Mouse (Mus musculus) G1E-ER4 (cell line): ENCODE measurements around the gene Lrba. TPM values are rescaled to one million over a fixed set of nuclear protein-coding genes. Genes with fewer than 3 reads are reported as not detected.

Experiments used
- GATA1 ChIP-seq: IDR thresholded peaks from one replicate; pipeline ENCODE4 v1.8.0; 2012; ENCODE audit warnings: low read length, inconsistent platforms
- polyA plus RNA-seq: library from polyadenylated mRNA; stranded (reverse); fragments of >175 nt; gene quantifications from 2 replicates; pipeline ENCODE4 v1.2.3, GENCODE M21; 2012

Gene Lrba
- polyA plus RNA-seq, 1 experiment, result 6.7 TPM

DNA sequence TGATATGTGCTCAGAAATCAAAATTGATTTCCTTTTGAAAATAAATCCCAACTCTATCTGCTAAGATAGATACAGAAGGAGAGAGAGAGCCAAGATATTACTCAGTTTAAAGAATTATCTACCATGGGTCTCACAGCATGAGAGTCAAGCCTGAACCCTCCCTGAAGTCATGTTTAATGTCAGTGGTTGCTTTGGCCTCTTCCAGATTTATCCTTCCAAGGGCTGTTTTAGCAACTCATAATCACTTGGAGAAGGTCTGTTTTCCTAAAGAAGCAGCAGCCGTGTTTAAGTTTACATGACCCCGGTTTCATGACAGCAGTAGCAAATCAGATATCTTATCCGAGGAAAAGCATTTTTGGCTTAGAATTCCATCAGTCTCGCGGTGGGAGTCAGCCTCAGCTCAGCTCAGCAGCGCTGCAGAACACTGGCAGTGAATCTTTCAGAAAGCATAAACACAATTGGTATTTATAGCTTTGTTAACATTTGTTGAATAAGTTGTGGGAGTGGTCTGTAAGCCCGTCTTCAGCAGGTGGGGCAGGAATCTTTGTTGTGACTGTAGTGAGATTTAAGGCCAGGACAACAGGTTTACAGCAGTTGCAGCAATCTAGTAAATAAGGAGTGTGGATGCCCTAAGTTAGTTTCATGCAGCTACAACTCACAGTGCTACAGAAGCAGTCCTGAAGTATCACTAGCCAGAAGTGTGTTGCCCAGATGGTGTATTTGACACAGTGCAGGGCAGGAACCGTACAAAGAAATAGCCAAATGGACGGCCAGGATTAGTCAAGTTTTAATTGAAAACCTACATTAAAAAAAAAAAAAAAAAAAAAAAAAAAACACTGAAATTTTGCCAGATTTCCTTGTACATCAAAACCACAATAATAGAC is 499.2 kb downstream of the Lrba start:
- no peak for TF ChIP-seq GATA1

DNA sequence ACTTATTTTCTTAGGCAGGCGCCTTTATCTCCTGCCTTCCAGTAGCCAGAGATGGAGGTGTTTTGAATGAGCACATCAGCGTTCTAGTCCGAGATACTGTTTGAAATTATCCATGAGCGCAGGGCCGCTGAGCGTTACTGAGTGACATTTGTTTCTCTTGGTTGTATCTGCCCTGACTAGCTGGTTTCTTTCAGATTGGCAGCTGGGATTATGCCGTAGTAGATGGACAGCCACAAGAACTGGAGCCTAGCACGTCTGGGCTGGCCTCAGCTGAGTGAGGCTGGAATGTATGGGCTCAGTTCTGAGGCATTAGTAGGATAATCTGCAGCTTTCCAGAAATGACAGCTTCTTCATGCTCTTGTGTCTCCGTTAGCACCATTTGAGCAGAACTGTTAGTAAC is 500.6 kb downstream of the Lrba start:
- no peak for TF ChIP-seq GATA1

DNA sequence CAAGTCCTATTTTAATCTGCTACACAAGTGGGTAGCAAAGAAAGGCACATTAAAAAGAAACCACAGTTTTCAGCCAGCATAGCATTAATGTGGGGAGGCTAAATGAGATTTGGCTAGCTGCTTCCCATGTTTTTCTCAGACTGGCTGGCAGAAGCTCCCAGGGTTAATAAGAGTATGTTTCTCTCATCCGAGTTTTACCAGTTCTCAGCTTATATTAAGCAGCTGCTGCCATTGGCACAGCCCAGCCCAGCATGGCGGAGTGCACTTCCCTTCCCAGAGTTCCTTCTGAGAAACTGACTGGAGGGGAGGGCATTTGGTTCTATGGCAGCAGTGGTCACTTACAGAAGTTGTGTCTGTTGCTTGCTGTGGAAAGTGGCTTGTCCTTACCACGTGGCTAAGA is 514.4 kb downstream of the Lrba start:
- no peak for TF ChIP-seq GATA1

DNA sequence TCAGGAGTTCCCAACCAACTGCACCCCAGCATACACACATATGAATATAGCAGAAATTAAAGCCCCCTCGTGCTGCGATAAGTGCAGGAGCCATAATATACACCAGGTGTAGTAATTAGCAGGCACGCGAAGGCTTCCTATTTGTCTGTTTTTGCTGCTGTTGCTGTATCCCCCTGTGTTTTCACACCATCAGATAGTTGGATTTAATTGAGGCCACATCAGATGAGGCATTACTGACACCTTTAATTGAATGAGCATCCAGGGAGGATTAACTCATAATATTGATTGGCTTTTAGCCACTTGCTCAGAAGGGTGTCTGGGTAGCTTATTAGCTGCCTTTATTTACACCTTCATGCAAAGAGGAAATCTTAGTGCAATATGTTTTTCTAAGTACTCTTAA is 515.3 kb downstream of the Lrba start:
- no peak for TF ChIP-seq GATA1

DNA sequence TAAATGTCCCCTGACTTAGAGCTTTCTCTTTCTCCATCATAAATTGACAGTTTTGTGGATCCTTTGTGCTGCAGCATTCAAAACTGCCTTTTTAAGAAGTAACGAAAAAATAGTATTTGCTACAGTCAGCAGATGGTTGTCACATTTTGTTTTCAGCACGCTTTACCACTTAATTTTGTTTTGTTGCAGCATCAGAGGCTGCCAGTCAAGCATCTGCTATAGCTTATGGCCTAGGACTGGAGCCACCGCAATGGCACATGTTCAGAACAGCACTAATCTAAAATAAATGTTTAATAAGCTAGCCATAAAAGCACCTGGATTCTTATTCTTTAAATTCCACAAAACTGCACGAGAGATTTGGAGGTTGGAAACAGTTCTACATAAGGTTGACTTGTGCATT is 520.9 kb downstream of the Lrba start:
- no peak for TF ChIP-seq GATA1

DNA sequence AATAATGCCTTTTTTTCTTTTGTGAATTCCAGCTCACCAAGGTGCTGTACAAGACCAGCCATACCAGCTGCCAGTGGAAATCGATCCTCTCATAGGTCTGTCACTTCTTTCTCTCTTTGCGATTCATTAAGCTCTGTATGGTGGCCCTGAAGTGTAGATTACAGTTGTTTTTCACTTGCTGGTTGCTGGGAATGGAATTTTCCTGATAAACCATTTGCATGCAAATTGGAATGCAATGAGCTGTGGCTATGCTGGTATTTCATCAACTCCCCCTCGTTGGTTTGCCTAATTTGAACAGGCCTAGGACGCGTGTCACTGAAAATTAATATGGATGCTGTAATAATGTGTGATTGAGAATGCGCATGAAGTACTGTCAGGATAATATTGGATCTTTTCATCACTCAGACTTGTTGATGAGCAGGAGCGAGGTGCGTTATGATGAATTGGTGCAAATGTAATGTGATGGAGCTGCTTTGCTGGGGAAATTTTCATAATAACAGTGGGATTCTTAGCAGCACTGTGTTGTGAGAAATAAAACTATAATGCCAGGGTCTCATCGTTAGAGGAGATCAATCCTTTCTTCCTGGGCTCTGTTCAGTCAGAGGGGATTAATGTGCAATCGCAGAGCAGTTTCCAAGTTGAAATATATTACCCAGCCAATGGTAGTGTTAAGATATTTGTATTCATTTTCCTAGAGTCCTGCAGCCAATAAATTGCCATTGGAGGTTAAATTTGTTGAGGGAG is 521.5 kb downstream of the Lrba start:
- no peak for TF ChIP-seq GATA1

DNA sequence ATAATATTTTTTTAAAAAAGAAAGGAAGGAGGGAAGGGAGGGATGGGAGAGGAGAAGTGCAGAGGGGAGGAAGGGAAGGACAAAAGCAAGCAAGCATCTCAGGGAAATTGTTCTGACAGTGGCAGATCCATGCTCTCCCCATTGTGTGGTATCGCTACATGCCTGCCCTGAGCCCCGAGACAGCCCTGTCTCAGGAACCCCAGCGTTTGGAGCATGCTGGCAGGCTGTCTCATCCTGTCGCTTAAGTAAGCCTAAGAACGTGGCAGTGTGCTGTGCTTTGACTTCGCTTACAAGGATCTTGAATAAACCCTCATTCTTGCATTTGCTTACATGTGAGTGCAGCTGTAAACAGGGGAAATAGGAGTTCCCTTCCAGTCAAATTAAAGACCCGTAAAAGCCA is 526.2 kb downstream of the Lrba start:
- TF ChIP-seq GATA1, result no peak

DNA sequence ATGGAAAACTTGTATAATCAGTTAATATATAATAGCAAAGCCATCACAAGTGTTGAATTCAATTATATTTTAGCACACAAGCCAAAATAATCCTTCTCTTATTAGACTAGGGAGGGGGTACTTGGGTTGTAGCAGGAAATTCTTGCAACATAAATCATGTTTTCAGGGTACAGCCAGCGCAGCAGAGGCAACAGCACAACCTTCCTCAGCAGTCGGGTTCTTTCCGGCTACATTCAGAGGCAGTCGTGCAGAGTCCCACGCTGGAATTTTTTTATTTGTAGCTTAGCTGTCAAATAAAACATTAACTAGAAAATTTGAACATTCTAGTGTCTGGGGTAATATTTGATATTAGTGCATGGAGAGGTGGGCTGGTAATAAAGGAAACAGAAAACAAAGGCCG is 529.7 kb downstream of the Lrba start:
- TF ChIP-seq GATA1, result no peak

DNA sequence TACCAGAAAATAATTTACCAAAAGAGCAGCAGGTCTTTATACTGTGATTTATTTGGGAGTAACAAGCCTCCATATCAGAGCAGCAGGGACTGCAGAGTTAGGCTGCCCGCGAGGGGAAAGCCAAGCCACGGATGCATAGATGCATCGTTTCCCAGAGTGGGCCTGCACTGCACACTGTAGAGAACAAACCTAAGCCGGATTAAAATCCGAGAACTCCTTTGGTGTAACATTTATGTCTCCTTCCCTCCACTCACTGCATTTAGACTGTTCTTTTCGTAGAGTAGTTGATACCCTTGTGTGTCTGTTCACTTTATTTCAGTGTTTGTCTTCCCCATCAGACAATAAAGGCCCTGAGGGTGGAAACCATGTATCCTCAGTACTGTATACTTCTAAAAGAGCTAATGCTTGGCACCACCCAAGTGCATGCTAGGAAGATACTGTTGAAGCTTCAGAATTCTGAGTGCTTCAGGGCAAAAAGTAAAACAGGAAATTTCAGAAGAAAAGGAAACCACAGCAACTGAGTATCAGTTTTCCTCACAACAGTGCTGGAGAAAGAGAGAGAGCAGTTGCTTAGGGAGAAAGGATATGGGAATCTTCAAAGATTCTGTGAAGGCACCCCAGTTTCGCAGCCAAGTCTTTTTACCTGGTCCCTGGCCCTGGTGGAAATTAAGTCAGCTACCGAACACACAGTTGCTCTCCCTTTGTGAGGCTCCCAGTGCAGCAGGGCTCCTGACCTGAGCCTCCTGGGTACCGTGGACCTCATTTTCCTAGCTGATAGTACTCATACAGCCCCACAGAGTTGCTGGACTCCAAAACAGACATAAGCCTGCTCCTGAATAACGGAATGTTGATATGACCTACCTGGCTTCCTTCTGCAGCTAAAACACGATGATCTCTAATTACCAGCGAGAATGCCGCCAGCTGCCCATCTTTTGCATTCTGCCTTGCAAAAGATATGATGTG is 530.4 kb downstream of the Lrba start:
- TF ChIP-seq GATA1, result no peak

DNA sequence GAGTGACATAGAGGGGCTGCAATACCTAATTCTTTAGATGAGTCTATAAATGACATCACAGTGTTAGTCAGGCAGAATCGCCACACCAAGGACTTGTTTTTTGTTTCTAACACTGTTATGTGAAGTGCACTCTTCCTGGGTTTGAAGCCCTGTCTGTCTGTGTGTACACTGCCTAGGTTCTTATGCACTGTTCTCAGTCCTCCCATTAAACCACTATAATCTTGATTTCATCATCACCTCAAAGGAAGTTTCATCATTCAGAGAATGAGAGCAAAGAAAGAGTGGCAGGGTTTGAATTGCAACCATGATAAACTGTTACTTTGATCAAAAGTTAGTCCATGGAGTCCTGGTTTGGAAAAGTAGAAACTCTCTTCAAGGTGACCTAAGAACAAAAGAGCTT is 532.1 kb downstream of the Lrba start:
- no peak for TF ChIP-seq GATA1

DNA sequence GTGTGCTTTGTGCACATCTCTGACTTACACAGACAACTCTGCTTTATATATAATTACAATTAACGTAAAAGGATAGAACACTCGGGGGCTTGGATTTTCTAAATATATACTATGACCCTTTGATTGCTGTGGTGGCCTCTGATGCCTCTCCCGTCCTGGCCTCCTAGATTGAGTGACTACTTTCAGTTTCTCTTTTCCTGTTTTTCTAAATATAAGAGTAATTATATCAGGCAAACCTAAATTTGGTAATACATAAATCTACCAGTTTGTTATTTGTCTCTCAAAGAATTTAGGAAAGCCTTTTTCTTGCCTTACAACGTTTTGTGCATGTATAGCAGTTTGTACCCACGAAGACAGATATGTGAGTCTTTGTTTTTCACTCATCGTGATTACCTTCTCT is 534.2 kb downstream of the Lrba start:
- TF ChIP-seq GATA1, result no peak

DNA sequence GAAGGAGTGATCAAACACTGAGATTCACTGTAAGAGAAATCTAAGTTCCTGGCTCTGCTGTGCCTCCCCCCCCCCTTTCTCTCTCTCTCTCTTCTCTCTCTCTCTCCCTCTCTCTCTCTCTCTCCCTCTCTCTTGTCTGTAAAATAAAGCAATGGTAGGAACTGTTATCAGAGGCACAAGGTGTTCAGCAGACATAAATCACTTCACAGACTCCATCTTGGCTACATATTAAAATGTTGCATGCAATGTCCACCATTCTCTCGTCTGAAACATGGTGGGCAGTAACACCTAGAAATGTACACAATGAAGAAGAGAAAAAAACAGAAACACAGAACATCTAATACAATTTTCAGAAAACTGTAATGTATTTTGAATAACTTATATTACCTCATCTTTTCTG is 534.9 kb downstream of the Lrba start:
- no peak for TF ChIP-seq GATA1

DNA sequence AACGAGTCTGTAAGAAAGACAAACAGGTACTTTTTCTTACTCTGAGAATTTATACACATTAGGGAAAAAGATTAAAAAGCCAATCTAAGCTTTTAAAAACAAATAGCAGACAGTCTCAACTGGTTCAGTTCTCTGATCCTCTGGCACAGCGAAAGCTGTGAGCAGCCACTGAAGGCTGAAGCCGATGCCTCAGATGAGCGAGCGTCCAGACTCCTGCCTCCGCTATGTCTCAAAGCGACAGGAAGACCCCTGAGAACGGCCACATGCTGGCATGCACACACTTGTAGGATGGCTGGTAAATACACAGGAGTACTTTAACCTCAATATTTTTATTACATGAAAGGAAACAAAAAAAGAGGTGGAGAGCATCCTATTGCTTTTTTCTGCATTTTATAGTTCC is 535.4 kb downstream of the Lrba start:
- TF ChIP-seq GATA1, result no peak

DNA sequence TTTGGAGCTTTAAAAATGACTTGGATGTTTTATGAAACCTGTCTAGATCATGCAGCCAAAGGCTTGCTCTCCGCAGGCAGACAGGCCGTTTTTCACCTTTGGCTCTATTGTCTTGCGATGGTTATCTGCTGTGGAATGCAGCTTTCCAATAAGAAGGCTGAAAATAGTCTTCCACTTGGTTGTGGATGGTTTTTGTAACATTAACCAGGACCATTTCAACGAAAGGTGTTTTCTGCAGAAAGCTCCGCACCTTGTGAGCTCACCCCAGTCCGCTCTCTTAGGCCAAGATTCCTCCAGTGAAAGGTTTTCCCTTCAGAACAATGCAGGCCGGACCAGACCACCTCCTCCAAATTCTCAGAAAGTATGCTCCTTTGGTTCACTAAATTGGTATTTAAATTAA is 536.0 kb downstream of the Lrba start:
- TF ChIP-seq GATA1, result no peak

DNA sequence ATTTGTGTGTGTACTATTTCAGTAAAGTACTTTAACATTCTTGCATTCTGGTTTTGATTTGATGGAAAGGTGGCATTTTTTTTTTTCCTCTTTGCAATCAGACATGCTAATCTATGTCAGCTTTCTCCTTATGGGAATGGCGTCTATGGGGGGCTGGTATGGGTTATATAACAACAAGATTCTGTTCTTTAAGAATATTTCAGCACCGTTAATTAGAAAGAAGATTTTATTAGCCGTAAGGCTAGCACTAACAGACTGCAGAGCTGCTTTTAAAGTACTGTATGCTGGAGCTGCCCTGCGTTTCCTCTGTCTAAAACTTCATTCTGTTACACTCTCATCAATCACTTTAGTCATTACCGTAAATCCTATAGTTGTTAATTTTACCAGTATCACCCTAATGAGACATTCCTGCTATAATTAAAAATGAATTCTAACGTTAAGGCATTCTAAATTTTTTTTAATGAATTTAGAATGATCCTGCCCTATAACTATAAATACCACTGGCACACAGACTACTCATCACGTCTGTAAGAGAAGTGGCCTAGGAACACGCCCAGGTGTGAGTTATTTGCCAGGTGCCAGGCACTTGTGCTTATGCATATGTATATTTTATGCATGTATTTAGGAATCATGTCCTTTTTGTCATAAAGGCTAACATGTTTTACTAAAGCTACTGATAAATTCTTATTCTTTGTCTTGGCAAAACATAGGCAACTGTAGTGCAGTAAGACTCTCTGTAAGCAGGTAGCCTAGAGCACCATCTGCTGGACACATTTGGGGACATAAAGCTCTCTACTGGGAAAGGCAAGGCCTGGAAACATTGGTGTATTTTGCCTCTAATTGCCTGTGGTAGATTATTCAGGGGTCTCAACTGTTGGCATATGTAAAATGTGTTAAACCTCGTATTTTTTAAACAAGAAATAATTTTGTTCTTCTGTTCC is 536.9 kb downstream of the Lrba start:
- TF ChIP-seq GATA1, result no peak

DNA sequence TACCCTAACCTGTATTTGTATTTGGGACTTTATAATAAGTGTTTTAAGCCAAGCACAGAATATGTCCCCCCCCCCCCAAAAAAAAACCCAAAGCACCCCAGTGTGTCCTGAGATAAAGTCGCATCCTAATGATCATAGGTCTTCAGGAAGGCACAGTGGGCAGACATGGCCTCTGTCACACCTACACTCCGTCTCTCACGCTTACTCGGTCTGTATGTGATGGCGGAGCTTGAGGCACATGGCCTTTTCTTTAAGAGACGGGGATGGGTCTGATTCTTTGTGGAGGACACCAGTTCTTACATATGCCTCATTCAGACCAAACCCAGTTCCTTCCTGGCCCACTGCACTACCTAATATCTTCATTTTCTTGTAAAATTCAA is 537.5 kb downstream of the Lrba start:
- TF ChIP-seq GATA1, result no peak
